Mouse (Mus musculus): ENCODE data around the gene Dclk1. TPM values are rescaled to one million over a fixed set of nuclear protein-coding genes. Genes with fewer than 3 reads are reported as not detected.

Dclk1 gene
- polyA plus RNA-seq, 1 experiment from 2014 or later = 11.8 TPM

DNA sequence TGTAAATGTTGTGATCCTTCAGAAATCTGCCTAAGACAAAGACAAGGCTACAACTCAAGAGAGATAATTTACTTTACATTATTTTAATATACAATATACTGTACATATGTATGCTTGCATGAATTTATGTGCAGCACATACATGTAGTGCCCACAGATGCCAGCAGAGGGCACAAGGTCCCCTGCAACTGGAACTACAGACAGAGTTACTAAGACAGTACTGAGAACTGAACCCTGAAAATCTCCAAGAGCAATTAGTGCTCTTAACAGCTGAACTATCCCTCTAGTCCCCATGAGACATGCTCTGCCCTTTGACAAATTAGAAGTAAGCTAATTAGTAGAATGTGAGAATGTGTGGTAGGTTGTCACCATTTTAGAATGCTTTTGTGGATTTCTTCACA lies 169.4 kb downstream of the Dclk1 start:
- Histone ChIP-seq H3K4me3 (replicated peaks; ENCODE audit: low read length) (no peak overlapping the region), H3K36me3 (ENCODE audit: control insufficient read depth, insufficient read depth, low read length) (no peaks in the 10 kb centered on the region), H3K27me3 (ENCODE audit: control insufficient read depth, insufficient read depth, low read length) (no peaks in the 10 kb centered on the region), H3K4me1 (ENCODE audit: control insufficient read depth, insufficient read depth, low read length) (0 out of 2 replicates have a peak, but pooled peaks cover 3% of the 10 kb centered on the region), H3K4me2 (ENCODE audit: low read depth, low read length) (no peak overlapping the region), H3K27ac (ENCODE audit: low read length) (no peak overlapping the region), H3K9me3 (replicated peaks; ENCODE audit: control insufficient read depth, low read length) (no peaks in the 10 kb centered on the region), H3K9ac (ENCODE audit: low read length) (no peak overlapping the region)
- no peak for ATAC-seq (ENCODE audit: insufficient read depth, low FRiP score)

DNA sequence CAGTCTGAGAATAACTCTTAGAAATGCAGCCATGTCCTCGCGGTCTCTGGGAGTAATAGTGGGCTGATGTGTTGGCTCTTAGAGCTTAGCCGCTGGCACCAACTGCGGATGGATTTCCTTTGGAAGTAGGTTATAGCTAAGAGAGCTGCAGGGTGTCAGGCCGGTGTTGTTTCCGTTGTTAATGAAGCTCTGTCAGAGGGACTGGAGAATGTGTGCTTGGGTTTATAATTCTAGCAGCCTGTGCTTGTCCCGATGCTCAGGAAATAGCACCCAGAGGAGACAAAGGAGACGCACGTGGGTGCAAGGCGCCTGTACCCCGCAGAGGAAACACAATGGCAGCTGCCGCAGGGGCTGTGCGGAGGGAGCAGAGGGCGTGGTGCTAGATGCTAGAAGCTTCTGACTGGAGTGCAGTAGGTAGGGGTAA lies 173.4 kb downstream of the Dclk1 start:
- ATAC-seq (ENCODE audit: insufficient read depth, low FRiP score) = no peak
- 0 out of 2 replicates have a peak, but pooled peaks cover 3% of the 10 kb centered on the region for H3K4me1 ChIP-seq (ENCODE audit: control insufficient read depth, insufficient read depth, low read length)
- H3K9ac ChIP-seq (ENCODE audit: low read length) = no peak overlapping the region
- no peak overlapping the region; the same call in 1 of the 2 replicates for H3K4me3 ChIP-seq (replicated peaks; ENCODE audit: low read length)
- H3K4me2 ChIP-seq (ENCODE audit: low read depth, low read length) = peak overlapping the region; percentile 27; the same call in 1 of the 2 replicates
- WGBS = 26% methylated on average over 14 of the region's 14 CpGs
- no peaks in the 10 kb centered on the region for H3K9me3 ChIP-seq (replicated peaks; ENCODE audit: control insufficient read depth, low read length)
- H3K27me3 ChIP-seq (ENCODE audit: control insufficient read depth, insufficient read depth, low read length) = no peaks in the 10 kb centered on the region
- no peak overlapping the region for H3K27ac ChIP-seq (ENCODE audit: low read length)
- H3K36me3 ChIP-seq (ENCODE audit: control insufficient read depth, insufficient read depth, low read length) = no peaks in the 10 kb centered on the region

DNA sequence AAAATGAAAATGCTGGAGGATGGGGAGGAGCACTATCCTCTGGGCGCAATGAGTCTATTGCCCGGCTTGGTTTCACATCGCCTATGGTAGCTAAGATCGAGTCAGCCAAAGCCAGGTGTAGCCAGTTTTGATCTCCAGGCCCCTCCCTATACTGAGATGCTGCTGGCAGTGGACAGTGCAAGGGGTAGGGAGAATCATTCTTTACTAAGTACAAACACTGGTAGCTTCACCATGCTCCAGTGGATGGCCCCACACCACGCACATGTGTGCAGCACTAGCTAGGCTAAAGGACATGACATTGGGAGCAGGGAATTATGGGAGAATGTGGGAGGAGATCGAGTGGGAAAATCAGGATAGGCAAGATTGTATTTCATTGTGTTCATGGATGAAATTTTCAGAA lies 176.7 kb downstream of the Dclk1 start:
- ATAC-seq (ENCODE audit: insufficient read depth, low FRiP score) = no peak
- H3K9ac ChIP-seq (ENCODE audit: low read length) = no peak overlapping the region
- no peak overlapping the region for H3K4me3 ChIP-seq (replicated peaks; ENCODE audit: low read length)
- H3K27ac ChIP-seq (ENCODE audit: low read length) = no peak overlapping the region
- H3K4me1 ChIP-seq (ENCODE audit: control insufficient read depth, insufficient read depth, low read length) = 0 out of 2 replicates have a peak, but pooled peaks cover 3% of the 10 kb centered on the region
- H3K4me2 ChIP-seq (ENCODE audit: low read depth, low read length) = no peak overlapping the region
- 82% methylated on average over 6 of the region's 6 CpGs for WGBS
- H3K9me3 ChIP-seq (replicated peaks; ENCODE audit: control insufficient read depth, low read length) = no peaks in the 10 kb centered on the region
- H3K36me3 ChIP-seq (ENCODE audit: control insufficient read depth, insufficient read depth, low read length) = no peaks in the 10 kb centered on the region
- H3K27me3 ChIP-seq (ENCODE audit: control insufficient read depth, insufficient read depth, low read length) = no peaks in the 10 kb centered on the region

DNA sequence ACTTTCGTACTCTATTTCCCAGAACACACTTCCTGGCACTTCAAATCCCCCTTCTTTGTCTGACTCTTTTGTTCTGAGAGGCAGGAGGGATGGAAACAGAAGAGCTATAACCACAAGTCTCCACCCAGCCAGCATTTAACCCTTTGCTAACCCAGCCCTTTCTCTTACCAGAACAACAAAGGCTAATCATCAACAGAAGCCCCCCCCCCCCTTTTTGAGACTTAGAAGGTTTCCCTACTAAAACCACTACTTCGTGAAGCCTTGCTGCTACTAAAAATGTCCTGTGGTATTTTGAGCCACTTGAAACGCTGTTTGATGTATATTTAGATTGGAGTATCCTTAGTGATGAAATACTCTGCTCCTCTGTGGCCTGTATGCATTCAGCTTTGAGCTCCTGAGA lies 177.2 kb downstream of the Dclk1 start:
- no peak overlapping the region for H3K4me2 ChIP-seq (ENCODE audit: low read depth, low read length)
- no peak overlapping the region for H3K27ac ChIP-seq (ENCODE audit: low read length)
- H3K36me3 ChIP-seq (ENCODE audit: control insufficient read depth, insufficient read depth, low read length) = no peaks in the 10 kb centered on the region
- H3K9ac ChIP-seq (ENCODE audit: low read length) = no peak overlapping the region
- no peak for ATAC-seq (ENCODE audit: insufficient read depth, low FRiP score)
- 35% methylated on average over 3 of the region's 3 CpGs for WGBS
- H3K4me3 ChIP-seq (replicated peaks; ENCODE audit: low read length) = no peak overlapping the region
- H3K4me1 ChIP-seq (ENCODE audit: control insufficient read depth, insufficient read depth, low read length) = 0 out of 2 replicates have a peak, but pooled peaks cover 3% of the 10 kb centered on the region
- H3K27me3 ChIP-seq (ENCODE audit: control insufficient read depth, insufficient read depth, low read length) = no peaks in the 10 kb centered on the region
- H3K9me3 ChIP-seq (replicated peaks; ENCODE audit: control insufficient read depth, low read length) = no peaks in the 10 kb centered on the region

DNA sequence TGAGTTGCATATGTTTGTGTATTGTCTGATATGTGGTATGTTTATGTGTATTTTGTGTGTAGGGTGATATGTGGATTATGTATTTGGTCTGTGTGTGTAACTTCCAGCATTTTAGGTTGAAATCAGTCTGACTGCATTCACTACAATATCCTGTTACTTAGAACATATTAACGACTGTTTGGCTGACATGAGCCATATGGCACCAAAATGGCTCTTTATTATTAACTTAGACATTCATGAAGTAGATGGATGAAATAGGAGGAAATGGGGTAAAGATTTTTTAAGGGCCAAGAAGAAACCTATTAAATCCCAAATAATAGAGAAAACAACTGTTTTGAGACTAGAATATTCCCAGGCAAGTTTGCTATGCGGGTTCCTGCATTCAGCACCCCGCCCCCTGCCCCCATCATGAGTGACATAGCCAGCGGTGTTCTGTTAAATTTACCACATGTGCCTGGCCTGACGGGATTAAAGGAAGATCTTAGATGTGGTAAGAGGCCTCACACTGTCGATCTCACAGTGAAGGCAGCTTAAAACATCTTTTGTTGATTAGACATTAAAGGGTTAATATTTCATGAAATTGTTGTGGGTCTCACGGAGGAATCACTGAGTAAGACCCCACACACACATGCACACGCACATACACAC lies 178.4 kb downstream of the Dclk1 start:
- no peak overlapping the region for H3K4me3 ChIP-seq (replicated peaks; ENCODE audit: low read length)
- no peak overlapping the region for H3K4me2 ChIP-seq (ENCODE audit: low read depth, low read length)
- no peaks in the 10 kb centered on the region for H3K9me3 ChIP-seq (replicated peaks; ENCODE audit: control insufficient read depth, low read length)
- WGBS = 52% methylated on average over 8 of the region's 8 CpGs
- H3K27ac ChIP-seq (ENCODE audit: low read length) = no peak overlapping the region
- no peaks in the 10 kb centered on the region for H3K36me3 ChIP-seq (ENCODE audit: control insufficient read depth, insufficient read depth, low read length)
- ATAC-seq (ENCODE audit: insufficient read depth, low FRiP score) = no peak
- no peak overlapping the region for H3K9ac ChIP-seq (ENCODE audit: low read length)
- no peaks in the 10 kb centered on the region for H3K27me3 ChIP-seq (ENCODE audit: control insufficient read depth, insufficient read depth, low read length)
- 0 out of 2 replicates have a peak, but pooled peaks cover 3% of the 10 kb centered on the region for H3K4me1 ChIP-seq (ENCODE audit: control insufficient read depth, insufficient read depth, low read length)

DNA sequence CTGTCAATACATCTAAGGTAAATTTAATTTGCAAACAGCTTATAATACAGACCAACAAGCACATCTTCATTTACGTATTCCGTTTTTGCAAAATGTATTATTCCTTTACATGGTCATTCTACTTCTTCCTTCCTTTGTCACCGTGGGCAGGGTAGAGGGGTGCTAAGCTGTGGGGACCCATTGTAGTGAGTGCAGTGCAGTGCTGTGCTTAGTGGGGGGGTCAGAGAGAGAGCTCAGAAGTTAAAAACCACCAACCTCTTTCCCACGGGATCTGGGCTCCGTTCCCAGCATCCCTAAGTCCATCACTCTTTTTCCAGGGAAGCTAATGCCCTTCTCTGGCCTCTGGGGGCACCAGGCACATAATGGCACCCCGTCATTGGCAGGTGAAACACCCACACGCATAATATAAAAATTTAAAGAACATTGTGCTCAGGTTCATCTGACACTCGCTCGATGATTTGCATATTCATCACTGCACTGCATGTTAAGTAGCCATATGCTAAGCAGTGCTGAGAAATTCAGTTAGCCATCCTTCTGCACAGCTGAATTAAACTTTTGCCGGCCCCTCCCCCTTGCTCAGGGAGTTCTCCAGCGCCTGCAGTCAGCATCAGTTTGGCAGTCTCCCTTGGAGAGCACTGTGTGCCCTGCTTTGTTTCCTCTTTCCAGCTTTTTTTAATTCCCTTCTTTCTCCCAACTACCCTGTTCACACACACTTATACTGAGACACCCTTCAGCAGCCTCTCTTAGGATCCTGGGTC lies 181.7 kb downstream of the Dclk1 start:
- Histone ChIP-seq H3K9ac (ENCODE audit: low read length) (no peak overlapping the region), H3K4me3 (replicated peaks; ENCODE audit: low read length) (no peak overlapping the region), H3K4me1 (ENCODE audit: control insufficient read depth, insufficient read depth, low read length) (no peaks in the 10 kb centered on the region), H3K9me3 (replicated peaks; ENCODE audit: control insufficient read depth, low read length) (no peaks in the 10 kb centered on the region), H3K36me3 (ENCODE audit: control insufficient read depth, insufficient read depth, low read length) (no peaks in the 10 kb centered on the region), H3K27ac (ENCODE audit: low read length) (no peak overlapping the region), H3K27me3 (ENCODE audit: control insufficient read depth, insufficient read depth, low read length) (no peaks in the 10 kb centered on the region), H3K4me2 (ENCODE audit: low read depth, low read length) (no peak overlapping the region)
- 0 out of 2 replicates have a peak, but pooled peaks have one; percentile 25 for ATAC-seq (ENCODE audit: insufficient read depth, low FRiP score)
- 36% methylated on average over 11 of the region's 11 CpGs for WGBS

DNA sequence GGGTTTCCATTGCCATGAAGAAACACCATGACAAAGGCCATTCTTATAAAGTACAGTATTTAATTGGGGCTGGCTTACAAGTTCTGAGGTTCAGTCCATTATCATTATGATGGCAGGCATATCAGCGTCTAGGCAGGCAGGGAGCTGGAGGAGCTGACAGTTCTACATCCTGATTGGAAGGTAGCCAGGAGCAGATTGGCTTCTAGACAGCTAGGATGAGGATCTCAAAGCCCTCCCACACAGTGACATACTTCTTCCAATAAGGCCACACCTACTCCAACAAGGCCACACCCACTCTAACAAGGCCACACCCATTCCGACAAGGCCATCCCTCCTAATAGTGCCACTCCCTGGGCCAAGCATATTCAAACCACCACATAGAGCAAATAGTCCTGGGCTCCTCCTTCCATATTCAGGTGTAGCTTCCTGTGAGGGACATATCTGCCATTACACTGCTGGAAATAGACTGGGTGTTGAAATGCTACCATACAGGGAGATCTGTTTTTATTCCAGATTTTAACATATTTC lies 187.9 kb downstream of the Dclk1 start:
- no peak overlapping the region for H3K4me2 ChIP-seq (ENCODE audit: low read depth, low read length)
- WGBS = 80% methylated on average over 2 of the region's 2 CpGs
- H3K9ac ChIP-seq (ENCODE audit: low read length) = no peak overlapping the region
- H3K4me3 ChIP-seq (replicated peaks; ENCODE audit: low read length) = no peak overlapping the region
- no peaks in the 10 kb centered on the region for H3K4me1 ChIP-seq (ENCODE audit: control insufficient read depth, insufficient read depth, low read length)
- H3K27ac ChIP-seq (ENCODE audit: low read length) = no peak overlapping the region
- ATAC-seq (ENCODE audit: insufficient read depth, low FRiP score) = no peak
- H3K36me3 ChIP-seq (ENCODE audit: control insufficient read depth, insufficient read depth, low read length) = no peaks in the 10 kb centered on the region
- H3K27me3 ChIP-seq (ENCODE audit: control insufficient read depth, insufficient read depth, low read length) = no peaks in the 10 kb centered on the region
- H3K9me3 ChIP-seq (replicated peaks; ENCODE audit: control insufficient read depth, low read length) = no peaks in the 10 kb centered on the region

DNA sequence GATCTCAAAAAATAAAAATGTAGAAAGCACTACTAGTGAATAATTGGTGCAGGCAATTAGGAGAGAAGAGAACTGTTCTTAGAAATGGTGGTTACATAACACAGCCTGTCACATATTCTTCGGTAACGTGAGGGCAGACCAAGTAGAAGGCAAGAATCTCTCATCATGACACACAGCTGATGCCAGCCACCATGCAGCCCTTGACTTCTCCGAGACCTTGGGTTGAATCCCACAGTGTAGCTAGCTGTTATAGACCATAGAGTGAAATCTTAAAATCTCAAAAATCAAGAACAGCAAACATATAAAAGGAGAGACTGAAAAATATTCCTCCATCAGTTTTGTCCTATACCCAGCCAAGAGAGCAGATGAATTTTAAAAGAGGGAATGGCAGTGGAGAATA lies 189.1 kb downstream of the Dclk1 start:
- H3K27me3 ChIP-seq (ENCODE audit: control insufficient read depth, insufficient read depth, low read length) = no peaks in the 10 kb centered on the region
- 83% methylated on average over 3 of the region's 3 CpGs for WGBS
- no peak for ATAC-seq (ENCODE audit: insufficient read depth, low FRiP score)
- H3K9me3 ChIP-seq (replicated peaks; ENCODE audit: control insufficient read depth, low read length) = no peaks in the 10 kb centered on the region
- H3K4me3 ChIP-seq (replicated peaks; ENCODE audit: low read length) = no peak overlapping the region
- no peak overlapping the region for H3K9ac ChIP-seq (ENCODE audit: low read length)
- no peak overlapping the region for H3K4me2 ChIP-seq (ENCODE audit: low read depth, low read length)
- H3K4me1 ChIP-seq (ENCODE audit: control insufficient read depth, insufficient read depth, low read length) = no peaks in the 10 kb centered on the region
- H3K36me3 ChIP-seq (ENCODE audit: control insufficient read depth, insufficient read depth, low read length) = no peaks in the 10 kb centered on the region
- H3K27ac ChIP-seq (ENCODE audit: low read length) = no peak overlapping the region

DNA sequence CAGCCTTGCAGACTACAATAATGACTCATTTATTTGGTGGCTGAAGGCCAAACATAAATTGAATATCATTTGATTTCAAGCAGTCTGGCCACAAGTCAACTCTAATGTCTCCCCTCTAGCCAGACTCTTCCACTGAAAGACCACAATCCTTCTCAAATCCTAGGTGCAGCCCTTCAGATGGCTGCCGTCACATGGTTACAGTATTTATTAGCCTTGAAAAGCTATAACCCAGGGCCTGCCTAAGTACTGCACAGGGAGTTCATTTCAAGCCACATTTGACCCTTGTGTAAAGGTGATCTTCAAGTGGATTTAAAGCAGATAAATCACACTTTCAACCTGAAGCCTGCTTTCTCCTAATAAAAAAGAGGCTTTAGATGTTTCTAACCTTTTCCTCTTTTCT lies 192.1 kb downstream of the Dclk1 start:
- no peak for ATAC-seq (ENCODE audit: insufficient read depth, low FRiP score)
- Histone ChIP-seq H3K27me3 (ENCODE audit: control insufficient read depth, insufficient read depth, low read length) (no peaks in the 10 kb centered on the region), H3K4me3 (replicated peaks; ENCODE audit: low read length) (no peak overlapping the region), H3K27ac (ENCODE audit: low read length) (no peak overlapping the region), H3K36me3 (ENCODE audit: control insufficient read depth, insufficient read depth, low read length) (no peaks in the 10 kb centered on the region), H3K9ac (ENCODE audit: low read length) (no peak overlapping the region), H3K9me3 (replicated peaks; ENCODE audit: control insufficient read depth, low read length) (no peaks in the 10 kb centered on the region), H3K4me2 (ENCODE audit: low read depth, low read length) (no peak overlapping the region), H3K4me1 (ENCODE audit: control insufficient read depth, insufficient read depth, low read length) (no peaks in the 10 kb centered on the region)
- 49% methylated on average over 1 of the region's 1 CpGs for WGBS
